Mouse (Mus musculus): ENCODE data around the gene Wscd2.

DNA sequence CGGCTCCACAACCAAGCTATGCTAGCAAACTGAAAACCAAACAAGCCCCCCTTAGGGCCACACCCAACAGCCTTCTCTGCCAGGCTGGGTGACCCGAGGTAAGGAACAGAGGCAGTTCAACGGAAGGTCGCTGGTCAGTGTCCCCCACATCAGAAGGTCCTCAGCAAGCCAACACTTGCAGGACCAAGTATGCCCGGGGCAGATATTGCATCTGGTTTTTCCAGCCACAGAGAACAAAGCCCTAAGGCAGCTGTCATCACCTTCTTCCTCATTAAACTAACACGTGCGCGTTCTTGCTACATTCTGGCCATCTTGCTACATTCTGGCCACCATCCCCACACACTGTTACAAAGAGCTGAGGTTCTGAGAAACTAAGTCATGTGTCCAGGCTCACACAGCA, 136.2 kb downstream of the Wscd2 start:
- TF ChIP-seq CTCF (IDR thresholded peaks at IDR 0.05; ENCODE audit: low read depth) (no peak), EP300 (optimal IDR thresholded peaks at IDR 0.05) (no peak)

All from stomach, postnatal 0 days (tissue).